Mouse (Mus musculus) embryo, embryonic 10 days (tissue): Measurements from ENCODE around the gene Ubtd2.

Experiments
- DNase-seq: peaks from one replicate; pipeline ENCODE4 v3.0.0-alpha.2; 2015; ENCODE audit warnings: low spot score

The Ubtd2 gene

DNA sequence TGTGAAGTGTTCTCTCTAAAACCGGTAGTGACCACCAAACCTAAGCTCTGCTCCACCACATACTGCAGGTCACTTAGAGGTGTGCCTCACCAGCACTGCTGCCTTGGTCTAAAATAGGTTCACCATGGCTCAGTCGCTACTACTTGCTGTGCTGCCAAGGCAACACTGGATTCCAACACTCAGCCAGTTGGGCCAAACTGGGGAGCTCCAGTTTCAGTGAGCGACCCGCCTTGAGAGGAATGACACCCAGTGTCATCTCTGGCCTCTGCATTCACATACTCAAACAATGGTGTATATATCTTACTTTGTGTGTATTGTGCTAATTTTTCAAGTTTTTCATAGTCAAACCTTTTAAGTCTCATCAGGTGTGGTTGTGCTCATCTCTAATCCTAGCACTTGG is 63.6 kb downstream of the Ubtd2 start:
- no peak for DNase-seq

DNA sequence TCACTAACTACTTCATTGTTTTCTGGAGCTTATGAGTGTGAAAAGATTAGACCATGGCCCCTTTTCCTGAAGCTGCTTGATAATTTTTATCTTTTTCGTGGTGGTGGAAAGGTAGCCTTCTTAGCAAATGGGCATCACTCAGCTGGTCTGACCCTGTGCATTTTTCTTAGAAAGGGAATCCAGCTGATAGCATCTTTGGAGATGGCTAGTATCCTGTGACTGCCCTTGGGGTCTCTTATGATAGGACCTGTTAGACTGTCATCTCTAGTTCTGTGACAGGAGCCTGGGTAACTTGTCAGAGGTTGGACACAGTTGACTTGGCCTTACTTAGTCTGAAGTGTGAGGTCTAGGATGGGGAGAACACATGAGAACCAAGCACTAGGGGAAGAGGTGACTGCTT is 64.2 kb downstream of the Ubtd2 start:
- DNase-seq: no peak

DNA sequence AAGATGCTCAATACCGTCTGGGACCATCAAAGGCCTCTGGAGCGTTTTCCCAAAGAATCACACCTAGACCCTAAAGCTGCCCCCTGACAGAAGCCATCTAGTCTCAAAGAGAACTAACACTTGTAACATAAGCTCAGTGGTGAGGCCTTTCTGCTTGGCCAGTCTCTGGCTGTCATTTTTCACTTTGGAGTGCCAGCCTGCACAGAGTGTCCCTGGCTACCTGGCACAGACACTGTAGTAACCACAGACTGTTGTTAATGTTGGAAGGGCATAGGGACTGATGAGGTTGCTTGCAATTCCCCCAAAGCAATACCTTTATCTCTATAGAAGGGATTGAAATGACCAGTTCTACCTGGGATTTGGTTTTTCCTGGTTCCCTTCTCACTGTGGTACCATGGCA is 66.1 kb downstream of the Ubtd2 start:
- no peak for DNase-seq

DNA sequence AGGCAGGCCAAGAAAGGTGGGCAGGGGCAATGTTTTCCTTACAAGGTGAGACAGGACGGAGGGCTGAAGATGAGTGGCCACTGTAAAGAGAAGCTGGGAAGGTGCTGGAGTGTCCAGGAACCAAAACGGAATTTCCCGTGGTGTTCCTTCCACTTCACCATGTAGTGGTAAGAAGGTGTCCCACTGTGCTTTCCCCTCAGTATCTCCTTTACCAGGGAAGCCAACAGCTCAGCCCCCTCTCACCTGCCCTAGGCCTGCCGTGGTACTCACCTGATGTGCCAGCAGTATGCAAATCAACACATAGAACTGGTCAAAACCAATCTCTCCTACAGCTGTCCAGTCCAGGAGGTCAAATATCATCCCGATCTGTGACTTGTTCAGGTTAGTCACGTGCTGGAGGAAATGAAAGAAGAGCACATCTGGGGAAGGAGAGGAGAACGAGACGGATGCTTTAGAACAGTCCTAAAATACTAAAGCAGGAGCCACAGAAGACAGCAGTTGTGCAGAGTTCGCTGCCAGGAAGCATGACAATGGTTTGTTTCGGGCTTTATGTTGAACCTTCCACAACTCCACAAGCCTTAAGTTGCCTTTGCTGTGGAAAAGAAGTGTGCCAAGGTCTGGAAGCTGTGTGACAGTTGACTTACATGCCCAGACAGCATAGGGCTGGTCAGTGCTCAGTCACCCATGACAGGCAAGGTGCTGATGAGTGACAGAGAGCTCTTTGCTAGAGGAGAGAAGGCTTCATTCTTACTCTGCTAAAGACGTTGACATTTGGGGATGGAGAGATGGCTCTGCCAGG is 69.2 kb downstream of the Ubtd2 start:
- no peak for DNase-seq

DNA sequence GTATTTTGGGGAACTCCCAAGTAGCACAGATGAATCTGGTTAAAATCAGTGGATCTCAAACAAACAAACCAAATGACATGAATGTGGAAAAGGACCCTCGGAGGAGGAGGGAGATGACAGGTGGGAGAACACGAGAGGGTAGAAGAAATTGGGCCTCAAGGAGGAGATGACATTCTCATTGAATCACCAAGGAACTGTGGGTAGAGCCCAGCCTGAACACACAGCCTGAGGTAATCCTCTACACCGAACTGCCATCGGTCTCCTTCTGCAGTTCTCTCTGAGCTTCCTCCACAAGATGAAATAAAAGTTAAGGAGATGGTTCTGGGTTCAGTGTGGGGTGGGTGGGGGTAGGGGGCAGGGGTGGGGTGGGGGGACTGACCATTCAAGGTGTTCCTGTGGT is 71.8 kb downstream of the Ubtd2 start:
- no peak for DNase-seq

DNA sequence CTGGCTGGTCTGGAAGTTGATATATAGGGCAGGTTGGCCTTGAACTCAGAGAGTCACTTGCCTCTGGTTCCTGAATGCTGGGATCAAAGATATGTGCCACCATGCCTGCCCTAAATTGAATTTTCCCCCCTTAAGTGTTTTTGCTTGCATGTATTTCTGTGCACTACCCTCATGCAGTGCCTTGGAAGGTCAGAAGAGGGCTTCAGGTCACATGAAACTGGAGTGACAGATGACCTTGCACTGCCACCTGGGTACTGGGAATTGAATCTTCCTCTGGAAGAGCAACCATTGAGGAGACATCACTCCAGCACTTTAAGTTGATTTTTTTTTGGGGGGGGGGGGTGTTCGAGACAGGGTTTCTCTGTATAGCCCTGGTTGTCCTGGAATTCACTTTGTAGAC is 75.0 kb downstream of the Ubtd2 start:
- no peak for DNase-seq

DNA sequence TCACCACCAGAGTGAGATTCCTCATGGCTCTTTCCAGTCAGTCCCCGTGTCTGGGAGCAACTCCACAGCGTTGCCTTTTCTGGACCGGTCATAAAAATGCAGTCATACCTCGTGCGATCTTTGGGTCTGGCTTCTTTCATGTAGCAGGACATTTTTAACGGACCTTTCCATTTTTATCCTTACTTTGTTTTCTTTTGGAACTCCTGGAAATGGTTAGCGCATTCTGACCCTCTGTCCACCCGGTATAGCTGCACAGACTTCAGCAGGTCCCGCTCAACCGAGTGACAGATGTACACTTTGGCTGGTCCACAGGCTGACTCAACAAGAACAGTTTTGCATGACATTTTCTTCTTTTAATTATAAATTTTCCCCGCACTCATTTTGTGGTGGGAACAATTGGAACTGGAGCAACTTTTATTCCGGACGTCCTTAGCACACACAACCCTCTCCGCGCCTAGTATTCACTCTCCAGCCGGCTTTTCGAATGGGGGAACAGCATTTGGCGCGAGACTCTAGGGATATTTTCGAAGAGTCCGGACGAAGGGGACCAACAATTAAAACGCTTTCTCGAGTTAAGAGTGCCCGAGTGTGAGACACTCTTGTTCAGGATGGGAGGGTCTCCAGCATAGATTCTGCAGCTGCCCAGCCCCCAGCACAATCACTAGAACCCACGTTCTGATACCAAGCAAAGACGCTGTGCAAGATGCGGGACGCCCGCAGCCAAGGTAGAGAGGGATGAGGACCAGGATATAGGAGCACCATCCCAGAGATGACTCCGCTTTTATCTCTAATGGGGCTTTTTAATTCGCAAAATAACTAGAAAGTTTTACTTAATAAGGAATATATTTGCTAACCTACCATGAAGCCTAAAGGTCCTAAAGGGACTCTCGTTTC is 76.9 kb downstream of the Ubtd2 start, which contains the start of gene Efcab9:
Gene Efcab9, minus strand, starts transcription at position 211 of the 894 bp plus-strand sequence.
- no peak for DNase-seq

DNA sequence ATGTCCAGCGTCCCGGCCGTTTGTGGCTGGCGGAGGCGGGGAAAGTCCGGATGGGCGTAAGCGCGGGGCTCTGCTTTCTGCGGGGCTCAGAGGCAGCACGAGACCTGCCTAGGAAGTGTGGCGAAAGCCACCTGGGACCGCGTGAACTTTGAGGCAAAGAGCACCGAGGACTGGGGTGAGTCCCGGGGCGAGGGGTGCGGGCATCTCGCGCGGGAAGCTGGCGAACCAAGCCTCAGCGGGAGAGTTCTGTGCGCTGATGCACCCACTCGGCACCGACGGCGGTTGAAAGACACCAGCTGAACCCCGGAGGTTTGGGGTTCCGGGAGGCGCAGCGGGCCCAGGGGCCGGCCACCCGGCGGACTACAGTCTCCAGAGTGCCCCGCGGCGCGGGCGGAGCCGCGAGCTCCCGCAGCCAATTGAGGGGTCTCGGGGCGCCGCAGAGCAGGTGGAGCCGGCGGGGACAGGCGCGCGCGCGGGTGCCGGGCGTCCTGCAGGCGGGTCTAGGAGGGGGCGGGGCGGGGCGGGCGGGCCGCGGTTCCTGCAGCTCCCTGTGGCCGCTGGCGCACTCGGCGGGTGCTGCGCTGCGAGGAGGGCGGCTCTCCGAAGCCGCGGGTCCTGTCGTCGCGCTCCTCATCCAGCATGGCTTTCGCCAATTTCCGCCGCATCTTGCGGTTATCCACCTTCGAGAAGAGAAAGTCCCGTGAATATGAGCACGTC is 77.8 kb downstream of the Ubtd2 start, which contains the start of gene Stk10:
Gene Stk10, plus strand, starts transcription at position 541 of the 717 bp plus-strand sequence.
- DNase-seq: peak; percentile 81

DNA sequence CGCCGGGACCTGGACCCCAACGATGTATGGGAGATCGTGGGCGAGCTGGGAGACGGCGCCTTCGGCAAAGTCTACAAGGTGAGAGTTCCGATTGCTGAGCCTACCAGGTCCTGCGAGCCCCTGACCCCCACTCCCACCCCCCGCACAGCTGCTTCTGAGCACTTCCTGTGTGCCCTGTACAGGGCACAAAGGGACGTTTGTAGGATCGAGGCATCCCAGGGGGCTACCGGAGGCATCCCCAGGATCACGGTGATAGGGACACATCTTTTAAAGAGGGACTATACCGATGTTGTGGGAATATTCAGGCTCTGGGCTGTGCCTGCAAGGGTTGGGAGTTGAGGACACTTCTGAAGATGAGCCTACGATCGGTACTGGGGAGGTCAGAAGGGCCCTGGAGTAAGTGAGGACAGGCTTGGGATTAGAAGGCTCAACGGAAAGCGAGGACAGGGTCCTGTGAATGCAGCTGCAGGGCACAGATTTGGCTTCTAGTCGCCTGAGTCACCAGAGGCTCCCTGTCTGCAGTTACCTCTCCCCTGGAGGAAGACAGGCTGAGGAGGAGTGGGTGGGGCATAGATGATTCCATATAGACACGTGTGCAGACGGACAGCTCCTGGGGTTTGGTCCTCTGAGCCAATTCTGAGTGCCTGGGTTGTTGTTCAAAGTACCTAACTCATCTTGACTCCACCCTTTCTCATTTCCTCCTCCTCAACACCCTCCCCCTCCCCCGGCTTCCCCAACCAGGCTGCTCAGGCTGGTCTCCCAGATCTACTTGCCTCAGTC is 78.5 kb downstream of the Ubtd2 start:
- peak; percentile 57 for DNase-seq

DNA sequence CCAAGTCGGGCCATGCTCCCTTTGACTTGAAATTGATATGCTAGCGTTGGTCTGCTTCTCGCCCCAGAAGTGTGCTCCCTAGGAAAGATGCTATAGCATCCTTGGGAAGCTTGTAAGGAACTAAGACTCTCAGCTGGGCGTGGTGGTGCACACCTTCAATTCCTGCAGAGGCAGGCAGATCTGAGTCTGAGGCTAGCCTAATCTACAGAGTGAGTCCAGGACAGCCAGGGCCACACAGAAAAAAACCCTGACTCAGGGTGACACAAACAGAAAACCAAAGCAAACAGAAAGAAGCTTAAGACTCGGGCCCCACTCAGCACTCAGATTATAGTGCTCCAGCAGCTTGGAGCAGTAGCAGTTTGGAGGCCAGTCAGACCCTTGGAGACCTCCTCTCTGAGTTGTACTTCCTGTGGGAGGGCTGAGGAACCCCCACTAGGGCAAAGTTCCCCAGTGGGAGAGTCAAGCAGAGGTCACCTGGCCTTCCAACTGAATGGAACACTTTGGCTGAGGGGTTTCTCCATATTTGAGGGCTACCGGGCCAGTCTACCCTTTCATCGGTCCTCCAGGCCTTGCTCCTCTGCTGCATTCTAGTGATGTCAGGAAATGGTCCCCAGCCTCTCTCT is 79.4 kb downstream of the Ubtd2 start:
- DNase-seq: no peak

DNA sequence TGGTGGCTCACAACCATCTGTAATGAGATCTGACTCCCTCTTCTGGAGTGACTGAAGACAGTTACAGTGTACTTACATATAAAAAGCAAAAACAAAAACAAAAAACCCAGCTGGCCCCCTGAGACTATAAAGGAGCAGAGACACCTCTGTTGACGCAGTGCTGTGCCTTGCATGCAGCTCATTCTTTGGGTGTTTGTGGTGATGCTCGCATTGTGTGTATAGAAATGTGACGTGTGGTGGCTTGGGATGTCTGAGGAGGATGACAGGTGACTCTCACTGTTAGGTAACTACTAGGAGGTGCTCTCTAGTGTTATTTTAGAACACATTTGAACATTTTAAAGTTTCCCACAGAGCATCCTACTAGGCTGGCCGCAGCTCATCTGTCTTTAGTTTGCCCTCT is 80.5 kb downstream of the Ubtd2 start:
- no peak for DNase-seq

DNA sequence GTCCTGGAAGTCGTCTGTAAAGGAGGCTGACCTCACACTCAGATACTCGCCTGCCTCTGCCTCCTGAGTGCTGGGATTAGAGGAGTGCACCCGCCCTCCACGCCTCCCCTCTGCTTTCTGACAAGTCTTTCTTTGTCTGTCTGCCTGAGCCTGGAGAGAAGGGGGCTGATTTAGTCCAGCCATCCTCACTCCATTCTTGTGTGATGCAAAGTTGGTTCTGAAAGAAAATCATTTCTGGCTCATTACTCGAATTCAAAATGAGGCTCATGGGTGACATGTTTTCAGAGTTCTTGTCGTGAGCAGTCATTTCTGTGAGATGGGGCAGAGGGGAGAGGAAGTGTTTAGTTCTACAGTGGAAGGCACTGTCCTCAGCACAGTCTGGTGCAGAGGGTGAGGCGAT is 81.8 kb downstream of the Ubtd2 start:
- DNase-seq: peak; percentile 69

DNA sequence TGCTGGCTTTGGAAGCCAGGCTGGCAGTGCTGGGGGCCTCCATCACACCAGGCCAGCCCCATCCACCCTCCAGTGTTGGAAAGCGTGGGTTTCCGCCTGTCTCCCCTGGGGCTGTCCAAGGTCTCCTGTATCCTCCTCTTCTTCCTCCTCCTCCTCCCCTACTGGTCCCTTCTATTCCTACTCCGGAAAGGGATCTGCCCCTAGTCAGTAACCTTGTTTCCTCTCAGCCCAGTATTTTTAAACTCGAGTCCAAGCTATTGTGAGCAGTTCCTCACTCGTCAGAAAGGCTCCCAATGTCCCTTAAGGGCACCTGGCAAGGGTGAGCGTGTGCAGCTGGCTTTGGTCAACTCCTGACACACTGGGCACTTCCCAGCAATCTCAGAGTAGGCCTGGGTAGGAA is 83.3 kb downstream of the Ubtd2 start:
- no peak for DNase-seq

DNA sequence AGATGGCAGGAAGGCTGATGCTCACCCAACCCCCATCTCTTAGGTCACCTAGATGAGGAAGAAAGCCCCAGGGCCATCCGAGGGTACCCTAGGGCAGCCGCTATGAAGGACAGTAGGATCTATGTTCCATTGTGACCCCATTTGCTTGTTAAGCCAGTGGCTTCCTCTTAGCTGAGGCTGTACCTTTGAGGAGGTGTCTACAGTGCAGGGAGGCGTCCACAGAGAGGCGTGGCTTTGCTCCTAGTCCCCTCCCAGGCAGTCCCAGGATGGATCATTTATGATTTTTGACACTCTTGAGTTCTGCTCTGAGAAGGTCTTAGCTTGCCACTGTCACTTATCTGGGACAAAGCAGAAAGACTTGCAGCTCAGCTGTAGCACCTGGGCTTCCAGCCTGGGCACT is 83.7 kb downstream of the Ubtd2 start:
- no peak for DNase-seq

DNA sequence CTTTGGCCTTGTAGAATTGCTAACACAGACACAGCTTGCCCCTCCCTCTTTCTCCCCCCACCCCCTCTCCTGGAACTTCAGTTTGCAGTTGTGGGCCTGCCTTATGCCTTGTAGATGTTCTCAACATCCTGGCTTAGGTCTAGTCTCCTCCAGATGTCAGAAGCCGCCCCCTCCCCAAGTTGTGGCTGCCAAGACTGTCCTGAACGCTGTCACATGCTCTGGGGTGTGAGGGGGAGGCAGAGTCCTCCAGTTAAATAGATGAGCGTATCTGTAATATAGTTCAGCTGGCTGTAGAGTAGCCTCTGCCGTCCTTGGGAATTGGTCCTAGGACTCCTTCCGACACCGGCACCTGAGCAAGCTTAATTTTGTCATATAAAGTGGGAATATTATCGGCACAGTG is 84.5 kb downstream of the Ubtd2 start:
- DNase-seq: no peak

DNA sequence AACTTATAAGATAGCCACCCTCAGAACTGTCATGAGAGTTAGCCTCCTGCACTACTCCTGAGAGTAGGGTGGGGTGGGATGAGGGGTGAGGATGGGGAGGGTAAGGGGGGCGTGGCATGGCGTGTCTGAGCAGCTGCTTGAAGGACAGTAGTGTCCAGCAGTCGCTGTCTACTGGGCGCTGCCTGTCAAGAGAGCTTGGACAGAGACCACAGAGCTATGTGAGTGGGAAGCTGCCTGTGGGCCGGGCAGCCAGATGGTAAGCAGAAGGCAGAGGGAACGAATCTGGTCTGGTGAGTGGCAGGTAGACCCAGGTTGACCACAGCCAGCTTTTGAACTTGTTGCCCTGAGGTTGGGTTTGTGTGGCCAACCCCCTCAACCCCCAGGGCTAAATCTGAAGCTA is 85.3 kb downstream of the Ubtd2 start:
- DNase-seq: no peak

DNA sequence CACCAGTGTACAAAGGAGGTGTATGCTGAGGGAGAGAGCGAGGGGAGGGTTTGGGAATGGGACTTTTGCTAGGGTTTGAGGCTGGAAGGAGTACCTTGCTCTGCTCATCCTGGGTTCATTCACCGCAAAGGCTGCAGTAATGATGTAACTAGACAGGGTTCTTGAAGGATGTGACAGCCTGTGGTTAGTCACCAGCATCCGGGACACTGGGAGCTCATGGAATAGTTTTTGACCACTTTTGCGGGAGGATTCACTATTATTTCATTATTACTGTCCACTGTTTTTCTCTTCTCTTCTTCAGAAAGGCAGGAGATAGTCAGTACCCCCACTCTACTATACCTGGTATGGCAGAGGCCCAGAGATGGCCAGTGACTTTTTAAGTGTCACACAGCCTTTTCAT is 87.0 kb downstream of the Ubtd2 start:
- no peak for DNase-seq

DNA sequence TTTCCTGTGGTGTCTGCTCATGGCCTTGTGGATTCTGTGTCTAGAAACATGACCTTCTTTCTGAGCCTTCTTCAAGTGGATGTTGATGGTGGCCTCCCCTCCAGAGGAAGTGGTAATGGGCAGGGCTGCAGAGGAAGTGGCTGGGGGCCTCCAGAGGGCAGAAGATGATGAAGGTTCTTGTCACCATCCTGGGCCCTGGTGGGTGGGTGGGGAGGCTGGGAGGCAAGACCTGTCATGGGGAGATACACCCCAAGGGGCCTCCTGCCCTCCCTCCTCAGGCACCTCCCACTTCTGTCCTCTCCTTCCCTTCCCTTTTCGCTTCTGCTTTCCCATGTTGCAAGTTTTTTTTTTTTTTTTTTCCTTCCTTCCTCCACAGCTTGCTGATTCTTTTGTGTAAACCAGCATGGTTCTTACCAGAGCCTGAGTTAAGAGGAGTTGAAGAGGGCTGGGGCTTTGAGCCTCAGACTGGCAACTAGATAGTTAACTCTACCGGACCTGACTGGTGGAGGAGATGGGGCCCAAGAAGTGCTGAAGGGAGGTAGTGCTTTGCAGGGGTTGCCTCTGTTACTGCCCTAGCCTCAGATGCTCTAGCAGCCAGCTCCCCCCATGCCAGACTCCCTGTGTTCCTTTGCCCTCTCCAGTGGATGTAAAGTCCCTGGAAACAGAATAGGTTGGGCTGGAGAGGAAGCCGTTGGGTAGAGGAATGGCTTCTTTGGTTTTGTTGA is 87.7 kb downstream of the Ubtd2 start:
- DNase-seq: no peak

DNA sequence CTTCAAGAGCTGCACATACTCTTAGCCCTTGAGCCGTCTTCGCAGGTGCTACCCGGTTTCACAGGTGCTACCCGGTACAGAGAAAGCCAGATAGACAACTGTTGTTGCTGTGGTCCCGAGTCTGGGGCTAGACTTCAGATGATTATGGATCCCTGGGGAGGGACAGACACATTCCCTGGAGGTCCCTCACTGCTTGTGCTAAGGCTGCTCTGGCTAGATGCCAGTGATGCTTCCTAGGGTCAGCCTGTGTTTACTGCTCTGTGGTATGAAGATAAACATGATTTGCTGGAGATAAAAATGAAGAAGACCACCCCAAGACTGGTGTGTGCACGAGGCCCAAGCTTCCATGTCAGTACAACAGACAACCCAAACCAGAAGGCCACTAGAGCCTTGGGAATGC is 88.9 kb downstream of the Ubtd2 start:
- no peak for DNase-seq

DNA sequence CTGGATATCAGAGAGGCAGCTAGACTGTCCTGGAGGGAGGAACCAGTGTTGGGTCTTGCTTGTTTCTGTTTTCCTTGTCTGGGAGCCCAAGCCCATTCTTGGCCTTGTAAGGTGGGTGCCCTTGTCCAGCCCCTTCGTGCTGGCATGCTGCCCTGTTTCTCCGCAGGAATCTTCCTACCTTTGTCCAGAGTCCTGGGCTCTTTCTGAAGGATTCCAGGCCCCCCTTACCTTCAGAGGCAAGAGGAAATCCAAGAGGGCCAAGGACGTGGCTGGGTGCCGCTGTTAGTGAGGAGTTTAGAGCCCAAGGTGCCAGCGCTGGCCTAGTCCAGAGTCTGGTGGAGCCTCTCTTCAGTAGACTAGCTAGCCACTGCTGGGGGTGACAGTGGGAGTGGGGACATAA is 89.3 kb downstream of the Ubtd2 start:
- no peak for DNase-seq

DNA sequence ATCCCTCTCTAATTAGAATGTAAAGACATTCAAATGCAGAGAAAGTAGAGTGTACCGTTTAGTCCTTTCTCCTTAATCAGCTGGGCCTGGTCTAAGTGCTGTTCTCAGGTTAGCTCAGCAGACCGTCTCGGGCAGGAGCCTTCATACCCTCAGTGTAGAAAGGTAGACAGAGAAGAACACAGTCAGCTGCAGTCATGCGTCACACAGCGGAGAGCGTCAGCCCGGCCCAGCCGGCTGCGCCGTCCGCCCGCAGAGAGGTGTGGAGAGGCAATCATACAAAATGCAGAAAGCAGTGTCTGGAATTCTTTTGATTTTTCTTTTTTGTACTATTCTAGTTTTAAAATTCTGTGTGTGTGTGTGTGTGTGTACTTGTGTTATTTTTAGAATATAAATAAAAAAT is 90.4 kb downstream of the Ubtd2 start:
- DNase-seq: no peak
